Mouse (Mus musculus) thymus, adult 18-20 months (tissue): ENCODE data around the gene Gm20870.
"Not testable (repeated sequence)": the region's sequence is repeated elsewhere in the genome, so short reads cannot be mapped to it uniquely, and the experiment has no call there.

ENCODE experiments used
- DNase-seq, 2 experiments: peaks; one replicate each; pipeline ENCODE4 v3.0.0; 2022; ENCODE audit warnings: mixed read lengths in 2 of 2

Gene Gm20870

DNA sequence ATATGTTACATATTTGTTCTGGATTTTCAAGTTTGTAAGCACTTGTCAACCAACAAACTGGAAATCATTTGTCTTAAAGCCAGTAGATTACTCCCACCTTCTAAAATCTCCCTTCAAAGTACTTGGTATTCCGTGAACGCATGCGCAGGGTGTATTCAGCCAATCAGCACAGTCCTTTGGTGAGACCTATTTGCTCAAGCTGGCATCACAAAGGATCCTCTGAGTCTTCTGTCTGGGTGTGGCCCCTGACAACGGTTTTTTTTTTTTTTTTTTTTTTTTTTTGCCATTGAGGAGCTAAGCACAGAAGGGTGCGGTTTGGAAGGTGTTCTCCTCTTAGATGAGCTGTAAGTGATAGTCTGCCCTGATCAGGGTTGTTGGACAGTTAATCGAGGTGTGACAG is at the start of gene Gm20870:
Gene Gm20870 (plus strand): TSS at position 301 of the 400 bp plus-strand sequence.
- DNase-seq, result not testable (repeated sequence)
